Mouse (Mus musculus): Measurements from ENCODE around the gene Nhlrc4. TPM values are rescaled to one million over a fixed set of nuclear protein-coding genes. Genes with fewer than 3 reads are reported as not detected.

Nhlrc4 gene
- 1.5 TPM in 2 replicates for polyA plus RNA-seq (2015; fragmentation: Nextera tagmentation; extraction: Ambion mirVana)

GRCm38 (mm10) chr17:25944366-25945163 is at the start of gene Nhlrc4, which contains the start of gene Pigq:
Gene Nhlrc4, minus strand, starts transcription at chr17:25944961.
Gene Pigq, minus strand, starts transcription at chr17:25944936.
- no peak within 1 kb of the TSS for H3K4me3 ChIP-seq (replicated peaks)
- H3K4me1 ChIP-seq, result peaks cover 41% of the 10 kb centered on the region
- no peak for ATAC-seq (replicated peaks; ENCODE audit: low FRiP score)
- WGBS, result 58% methylated on average over 6 of the region's 6 CpGs
- no peaks in the 10 kb centered on the region for H3K9me3 ChIP-seq (replicated peaks)
- H3K4me2 ChIP-seq, result 0 out of 2 replicates have a peak within 1 kb of the TSS, but pooled peaks have one; percentile 1
- H3K36me3 ChIP-seq, result 0 out of 2 replicates have a peak, but pooled peaks cover 1% of the 10 kb centered on the region
- H3K9ac ChIP-seq, result no peak within 1 kb of the TSS; the same call in 1 of the 2 replicates
- H3K27me3 ChIP-seq, result peaks cover under 1% of the 10 kb centered on the region; the same call in 1 of the 2 replicates
- H3K27ac ChIP-seq, result peak within 1 kb of the TSS; percentile 85

GRCm38 (mm10) chr17:25993489-25993888 is 48.7 kb upstream of the Nhlrc4 start:
- Histone ChIP-seq H3K4me1 (peaks cover 5% of the 10 kb centered on the region), H3K36me3 (peaks cover 75% of the 10 kb centered on the region), H3K4me3 (replicated peaks) (no peak overlapping the region), H3K9me3 (replicated peaks) (no peaks in the 10 kb centered on the region), H3K27me3 (no peaks in the 10 kb centered on the region), H3K27ac (no peak overlapping the region), H3K4me2 (no peak overlapping the region), H3K9ac (no peak overlapping the region)
- WGBS, result 91% methylated on average over 3 of the region's 3 CpGs
- no peak for ATAC-seq (replicated peaks; ENCODE audit: low FRiP score)

- H3K9me3 ChIP-seq (replicated peaks), result no peaks in the 10 kb centered on the region
- WGBS, result 92% methylated on average over 4 of the region's 4 CpGs
Measured at GRCm38 (mm10) chr17:25992274-25992673, 47.5 kb upstream of the Nhlrc4 start.

GRCm38 (mm10) chr17:25990331-25990730 is 45.6 kb upstream of the Nhlrc4 start:
- Histone ChIP-seq H3K9me3 (replicated peaks) (no peaks in the 10 kb centered on the region), H3K27ac (no peak overlapping the region), H3K4me1 (peaks cover 4% of the 10 kb centered on the region; the same call in 1 of the 2 replicates), H3K9ac (no peak overlapping the region), H3K4me3 (replicated peaks) (no peak overlapping the region), H3K36me3 (peaks cover 54% of the 10 kb centered on the region), H3K27me3 (no peaks in the 10 kb centered on the region), H3K4me2 (no peak overlapping the region)
- ATAC-seq (replicated peaks; ENCODE audit: low FRiP score), result no peak
- 88% methylated on average over 5 of the region's 5 CpGs for WGBS

More at GRCm38 (mm10) chr17:25992274-25992673, 47.5 kb upstream of the Nhlrc4 start:
- Histone ChIP-seq H3K36me3 (peaks cover 63% of the 10 kb centered on the region), H3K4me2 (no peak overlapping the region), H3K4me1 (no peaks in the 10 kb centered on the region), H3K9ac (no peak overlapping the region), H3K27me3 (no peaks in the 10 kb centered on the region), H3K4me3 (replicated peaks) (no peak overlapping the region), H3K27ac (no peak overlapping the region)
- no peak for ATAC-seq (replicated peaks; ENCODE audit: low FRiP score)

- peak within 1 kb of the TSS; percentile 90 for H3K4me2 ChIP-seq
- ATAC-seq (replicated peaks; ENCODE audit: low FRiP score), result peak; percentile 99
- peak within 1 kb of the TSS; percentile 91 for H3K9ac ChIP-seq
- H3K9me3 ChIP-seq (replicated peaks), result no peaks in the 10 kb centered on the region
- H3K4me1 ChIP-seq, result peaks cover 28% of the 10 kb centered on the region
- peaks cover 18% of the 10 kb centered on the region for H3K36me3 ChIP-seq
- under 1% methylated on average over 91 of the region's 91 CpGs for WGBS
- H3K27ac ChIP-seq, result peak within 1 kb of the TSS; percentile 90
- no peaks in the 10 kb centered on the region for H3K27me3 ChIP-seq
- H3K4me3 ChIP-seq (replicated peaks), result peak within 1 kb of the TSS; percentile 87
Measured at GRCm38 (mm10) chr17:25985306-25986294, 40.8 kb upstream of the Nhlrc4 start, which contains the start of gene Capn15. Gene Capn15, minus strand, starts transcription at chr17:25985796.

GRCm38 (mm10) chr17:25984556-25985305 is 40.0 kb upstream of the Nhlrc4 start:
- Histone ChIP-seq H3K4me3 (replicated peaks) (peak overlapping the region; percentile 87), H3K9me3 (replicated peaks) (no peaks in the 10 kb centered on the region), H3K36me3 (peaks cover 9% of the 10 kb centered on the region), H3K9ac (peak overlapping the region; percentile 91), H3K27ac (peak overlapping the region; percentile 90), H3K27me3 (no peaks in the 10 kb centered on the region), H3K4me2 (peak overlapping the region; percentile 90), H3K4me1 (peaks cover 28% of the 10 kb centered on the region)
- ATAC-seq (replicated peaks; ENCODE audit: low FRiP score), result no peak
- 10% methylated on average over 17 of the region's 17 CpGs for WGBS

GRCm38 (mm10) chr17:25984066-25984465 is 39.3 kb upstream of the Nhlrc4 start:
- Histone ChIP-seq H3K9me3 (replicated peaks) (no peaks in the 10 kb centered on the region), H3K4me2 (peak overlapping the region; percentile 90), H3K27ac (no peak overlapping the region), H3K36me3 (peaks cover 3% of the 10 kb centered on the region), H3K9ac (no peak overlapping the region), H3K4me1 (peaks cover 30% of the 10 kb centered on the region), H3K27me3 (no peaks in the 10 kb centered on the region), H3K4me3 (replicated peaks) (peak overlapping the region; percentile 87)
- ATAC-seq (replicated peaks; ENCODE audit: low FRiP score), result no peak
- 95% methylated on average over 1 of the region's 1 CpGs for WGBS

- H3K9me3 ChIP-seq (replicated peaks), result no peaks in the 10 kb centered on the region
- no peak overlapping the region for H3K27ac ChIP-seq
- H3K27me3 ChIP-seq, result no peaks in the 10 kb centered on the region
- no peak for ATAC-seq (replicated peaks; ENCODE audit: low FRiP score)
- WGBS, result 70% methylated on average over 3 of the region's 3 CpGs
- peaks cover 2% of the 10 kb centered on the region; the same call in 1 of the 2 replicates for H3K36me3 ChIP-seq
- no peak overlapping the region for H3K4me2 ChIP-seq
- no peak overlapping the region for H3K4me3 ChIP-seq (replicated peaks)
- H3K4me1 ChIP-seq, result peaks cover 30% of the 10 kb centered on the region
- no peak overlapping the region for H3K9ac ChIP-seq
Measured at GRCm38 (mm10) chr17:25982913-25983312, 38.2 kb upstream of the Nhlrc4 start.

GRCm38 (mm10) chr17:25980854-25981253 is 36.1 kb upstream of the Nhlrc4 start:
- H3K36me3 ChIP-seq, result peaks cover 4% of the 10 kb centered on the region; the same call in 1 of the 2 replicates
- no peak overlapping the region for H3K4me3 ChIP-seq (replicated peaks)
- no peaks in the 10 kb centered on the region for H3K27me3 ChIP-seq
- ATAC-seq (replicated peaks; ENCODE audit: low FRiP score), result no peak
- 78% methylated on average over 5 of the region's 5 CpGs for WGBS
- no peaks in the 10 kb centered on the region for H3K9me3 ChIP-seq (replicated peaks)
- peaks cover 26% of the 10 kb centered on the region for H3K4me1 ChIP-seq
- no peak overlapping the region for H3K4me2 ChIP-seq
- no peak overlapping the region for H3K27ac ChIP-seq
- H3K9ac ChIP-seq, result no peak overlapping the region

- no peaks in the 10 kb centered on the region for H3K27me3 ChIP-seq
- H3K36me3 ChIP-seq, result peaks cover 4% of the 10 kb centered on the region; the same call in 1 of the 2 replicates
- H3K9ac ChIP-seq, result 0 out of 2 replicates have a peak overlapping the region, but pooled peaks have one; percentile 11
- peaks cover 26% of the 10 kb centered on the region for H3K4me1 ChIP-seq
- H3K4me2 ChIP-seq, result no peak overlapping the region
- peak overlapping the region; percentile 28; the same call in 1 of the 2 replicates for H3K27ac ChIP-seq
- ATAC-seq (replicated peaks; ENCODE audit: low FRiP score), result no peak
- H3K9me3 ChIP-seq (replicated peaks), result no peaks in the 10 kb centered on the region
- no peak overlapping the region for H3K4me3 ChIP-seq (replicated peaks)
- WGBS, result 84% methylated on average over 5 of the region's 5 CpGs
Measured at GRCm38 (mm10) chr17:25979829-25980738, 35.3 kb upstream of the Nhlrc4 start.

Data from kidney, embryonic 15.5 days (tissue).